Mouse (Mus musculus) thymus, adult 2 months (tissue): ENCODE measurements at regions not wholly inside any gene's neighbourhood (a gene's known extent, or its start where the extent isn't known, plus 50 kb on each side); places are given as distances from the start of the nearest gene placed in this dataset.

Experiments used
- CTCF ChIP-seq: fragments of 200-500 bp; IDR thresholded peaks from 2 replicates; pipeline ENCODE4 v1.5.1; 2012; ENCODE audit warnings: mild to moderate bottlenecking, control low read depth, low read length, moderate library complexity, borderline replicate concordance; ENCODE audit not compliant: control insufficient read depth, poor library complexity, insufficient read depth; ENCODE audit errors: extremely low read depth
- POLR2A ChIP-seq: fragments of 200-500 bp; IDR thresholded peaks from 2 replicates; pipeline ENCODE4 v1.6.1; 2012; ENCODE audit warnings: mild to moderate bottlenecking, low read length, control low read depth, moderate library complexity; ENCODE audit not compliant: control insufficient read depth, poor library complexity, insufficient read depth; ENCODE audit errors: extremely low read depth

DNA sequence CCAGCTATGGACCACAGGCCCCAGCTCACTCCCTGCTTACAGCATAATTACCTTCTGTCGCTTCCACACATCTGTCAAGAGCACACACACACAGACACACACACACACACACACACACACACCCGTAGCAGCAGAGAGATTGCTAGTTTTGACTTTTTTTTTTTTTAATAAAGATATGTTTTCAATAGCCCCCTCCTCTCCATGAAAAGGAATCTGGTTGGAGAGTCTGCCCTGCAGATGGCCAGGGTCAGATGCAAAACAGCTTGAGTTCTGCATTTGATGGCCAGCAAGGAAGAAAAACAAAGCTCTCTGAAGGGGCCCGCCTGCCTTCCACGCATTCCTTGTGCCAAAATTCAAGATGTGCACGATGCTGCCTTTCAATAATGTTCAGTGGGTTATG lies 99.8 kb upstream of the Castor2 start:
- TF ChIP-seq CTCF: no peak
- TF ChIP-seq POLR2A: no peak
